Mouse (Mus musculus): ENCODE measurements around the gene Tmem88. TPM values are rescaled to one million over a fixed set of nuclear protein-coding genes. Genes with fewer than 3 reads are reported as not detected.

The Tmem88 gene
- total and polyA plus RNA-seq, 3 experiments, result 0.16 to 0.25 TPM; not detected in 1

- no peak for TF ChIP-seq MEF2A (IDR thresholded peaks at IDR 0.05; ENCODE audit: borderline replicate concordance, low read depth, low read length)
- TF ChIP-seq POLR2AphosphoS2 (IDR thresholded peaks at IDR 0.05; ENCODE audit: low read depth, low read length), result no peak
- TF ChIP-seq BHLHE40 (IDR thresholded peaks at IDR 0.05; ENCODE audit: low read depth, low read length), result no peak
- TF ChIP-seq CHD1 (IDR thresholded peaks at IDR 0.05; ENCODE audit: low read depth, low read length), result no peak
- no peak for TF ChIP-seq NRF1 (IDR thresholded peaks at IDR 0.05; ENCODE audit: low read depth, low read length)
- no peak for TF ChIP-seq SIN3A (IDR thresholded peaks at IDR 0.05; ENCODE audit: low read length)
- TF ChIP-seq CHD2 (IDR thresholded peaks at IDR 0.05; ENCODE audit: low read length), result no peak
- TF ChIP-seq MXI1 (IDR thresholded peaks at IDR 0.05; ENCODE audit: low read depth, low read length), result no peak
- H3K9ac ChIP-seq (ENCODE audit: insufficient read depth, low read depth), result no peak overlapping the region
- in situ Hi-C loops (cut with MboI; ENCODE audit: low pct_ligation_motif_present, low pct_unique_long_range_greater_than_20kb, low sequenced_read_pairs) (no loop called here), dilution Hi-C loops (cut with MboI; ENCODE audit: extremely low pct_ligation_motif_present, extremely low pct_unique_long_range_greater_than_20kb, low sequenced_read_pairs) (no loop called here)
- DNase-seq (ENCODE audit: extremely low read depth), result no peak
- H3K4me1 ChIP-seq (ENCODE audit: control insufficient read depth in 1 of 2, insufficient read depth in 2 of 2), result peaks cover 2 to 26% of the 10 kb centered on the region in 2 experiments
- no peaks in the 10 kb centered on the region for H3K79me2 ChIP-seq (replicated peaks; ENCODE audit: control insufficient read depth, extremely low read depth, insufficient read depth, poor library complexity, severe bottlenecking)
- H3K36me3 ChIP-seq (replicated peaks in 1 of 2; ENCODE audit: control insufficient read depth in 1 of 2, insufficient read depth in 1 of 2, low read length in 1 of 2), result no peaks in the 10 kb centered on the region
- peaks cover 82% of the 10 kb centered on the region for H3K27me3 ChIP-seq (replicated peaks)
- H3K4me3 ChIP-seq (replicated peaks in 1 of 3; ENCODE audit: low read depth in 2 of 3, low read length in 2 of 3, poor library complexity in 1 of 3), result no peak overlapping the region
- no peak overlapping the region for H3K27ac ChIP-seq (ENCODE audit: insufficient read depth, low read depth)
- H3K4me2 ChIP-seq (ENCODE audit: insufficient read depth, low read depth, poor library complexity, severe bottlenecking), result no peak overlapping the region
- H3K9me3 ChIP-seq (replicated peaks; ENCODE audit: low read length), result no peaks in the 10 kb centered on the region
These were observed 24.8 kb upstream of the Tmem88 start for GRCm38 (mm10) chr11:69422842-69423241.

DNA sequence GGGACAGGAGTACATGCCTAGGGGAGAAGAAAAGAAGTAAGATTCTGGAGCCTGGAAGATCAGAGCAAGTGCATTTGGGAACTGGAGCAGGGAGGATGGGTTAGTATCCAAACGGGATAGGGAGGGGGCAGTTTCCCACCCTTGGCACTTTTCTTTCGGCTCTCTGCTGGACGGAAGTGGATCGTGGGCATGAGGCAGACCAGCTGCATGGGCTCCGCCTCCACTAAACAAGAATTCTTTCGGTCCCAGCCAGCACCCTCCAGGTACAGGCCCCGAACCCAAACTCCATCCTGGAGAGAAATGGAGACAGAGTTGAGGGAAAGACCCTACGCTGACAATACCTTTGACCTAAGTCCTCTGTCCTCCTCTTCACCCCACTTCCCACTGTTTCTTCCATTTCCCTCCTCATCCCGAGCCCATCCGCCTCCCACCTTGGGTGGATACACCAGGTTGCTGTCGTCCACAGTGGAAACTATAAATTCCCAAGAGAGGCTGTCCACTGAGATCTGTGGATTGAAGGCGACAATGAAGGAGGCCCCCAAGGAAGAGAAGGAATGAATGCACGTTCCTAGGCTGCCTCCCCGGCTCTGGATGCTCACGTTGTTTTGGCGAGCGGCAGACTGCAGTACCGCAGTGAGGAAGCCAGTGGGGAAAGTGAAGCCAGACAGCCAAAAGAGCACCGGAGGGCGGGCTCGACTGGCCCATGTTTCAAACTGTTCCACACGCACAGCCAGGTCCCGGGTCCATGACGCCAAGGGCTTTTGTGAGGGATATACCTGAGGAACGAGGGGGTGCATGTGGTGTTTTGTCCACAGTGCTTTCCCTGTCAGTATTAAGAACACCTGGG, 23.3 kb upstream of the Tmem88 start:
- Histone ChIP-seq H3K4me3 (replicated peaks in 1 of 3; ENCODE audit: low read depth in 2 of 3, low read length in 2 of 3, poor library complexity in 1 of 3) (no peak overlapping the region), H3K9ac (ENCODE audit: insufficient read depth, low read depth) (no peak overlapping the region), H3K4me2 (ENCODE audit: insufficient read depth, low read depth, poor library complexity, severe bottlenecking) (no peak overlapping the region), H3K9me3 (replicated peaks; ENCODE audit: low read length) (no peaks in the 10 kb centered on the region), H3K36me3 (replicated peaks in 1 of 2; ENCODE audit: control insufficient read depth in 1 of 2, insufficient read depth in 1 of 2, low read length in 1 of 2) (no peaks in the 10 kb centered on the region), H3K79me2 (replicated peaks; ENCODE audit: control insufficient read depth, extremely low read depth, insufficient read depth, poor library complexity, severe bottlenecking) (no peaks in the 10 kb centered on the region), H3K27ac (ENCODE audit: insufficient read depth, low read depth) (no peak overlapping the region), H3K4me1 (ENCODE audit: control insufficient read depth in 1 of 2, insufficient read depth in 2 of 2) (peaks cover 12 to 37% of the 10 kb centered on the region in 2 experiments), H3K27me3 (replicated peaks) (peaks cover 86% of the 10 kb centered on the region)
- no peak for TF ChIP-seq CHD2 (IDR thresholded peaks at IDR 0.05; ENCODE audit: low read length)
- TF ChIP-seq MAZ (IDR thresholded peaks at IDR 0.05; ENCODE audit: low read depth, low read length), result no peak
- no peak for TF ChIP-seq KAT2A (IDR thresholded peaks at IDR 0.05; ENCODE audit: insufficient replicate concordance, low read length)
- TF ChIP-seq PAX5 (IDR thresholded peaks at IDR 0.05; ENCODE audit: low read length), result no peak
- TF ChIP-seq ZC3H11A (IDR thresholded peaks at IDR 0.05; ENCODE audit: low read depth, low read length), result no peak
- no peak for TF ChIP-seq SMC3 (IDR thresholded peaks at IDR 0.05; ENCODE audit: low read depth, low read length)
- no peak for TF ChIP-seq MAFK (IDR thresholded peaks at IDR 0.05; ENCODE audit: insufficient replicate concordance, low read length)
- TF ChIP-seq RAD21 (IDR thresholded peaks at IDR 0.05; ENCODE audit: low read depth, low read length), result no peak
- TF ChIP-seq ZMIZ1 (IDR thresholded peaks at IDR 0.05; ENCODE audit: low read depth, low read length), result no peak
- TF ChIP-seq UBTF (IDR thresholded peaks at IDR 0.05; ENCODE audit: low read depth, low read length), result no peak
- no peak for TF ChIP-seq NRF1 (IDR thresholded peaks at IDR 0.05; ENCODE audit: low read depth, low read length)
- TF ChIP-seq GABPA (IDR thresholded peaks at IDR 0.05; ENCODE audit: insufficient replicate concordance, low read depth, low read length), result no peak
- TF ChIP-seq BHLHE40 (IDR thresholded peaks at IDR 0.05; ENCODE audit: low read depth, low read length), result no peak
- TF ChIP-seq TCF12 (IDR thresholded peaks at IDR 0.05; ENCODE audit: low read depth, low read length), result no peak
- TF ChIP-seq MEF2A (IDR thresholded peaks at IDR 0.05; ENCODE audit: borderline replicate concordance, low read depth, low read length), result no peak
- no peak for TF ChIP-seq POLR2A (IDR thresholded peaks at IDR 0.05; ENCODE audit: low read depth, low read length)
- dilution Hi-C loops (cut with MboI; ENCODE audit: extremely low pct_ligation_motif_present, extremely low pct_unique_long_range_greater_than_20kb, low sequenced_read_pairs) (no loop called here), in situ Hi-C loops (cut with MboI; ENCODE audit: low pct_ligation_motif_present, low pct_unique_long_range_greater_than_20kb, low sequenced_read_pairs) (no loop called here)
- DNase-seq (ENCODE audit: extremely low read depth), result no peak

Measured in CH12.LX (cell line).